Mouse (Mus musculus) liver, embryonic 14.5 days (tissue): ENCODE measurements at regions not wholly inside any gene's neighbourhood (a gene's known extent, or its start where the extent isn't known, plus 50 kb on each side); places are given as distances from the start of the nearest gene placed in this dataset.

Source experiments
- CTCF ChIP-seq: IDR thresholded peaks from 2 replicates; pipeline ENCODE4 v1.5.1; 2016; ENCODE audit warnings: antibody characterized with exemption, low read depth, control low read depth
- EP300 ChIP-seq: IDR thresholded peaks from 2 replicates; pipeline ENCODE4 v1.6.1; 2016; ENCODE audit warnings: antibody characterized with exemption, low read depth

DNA sequence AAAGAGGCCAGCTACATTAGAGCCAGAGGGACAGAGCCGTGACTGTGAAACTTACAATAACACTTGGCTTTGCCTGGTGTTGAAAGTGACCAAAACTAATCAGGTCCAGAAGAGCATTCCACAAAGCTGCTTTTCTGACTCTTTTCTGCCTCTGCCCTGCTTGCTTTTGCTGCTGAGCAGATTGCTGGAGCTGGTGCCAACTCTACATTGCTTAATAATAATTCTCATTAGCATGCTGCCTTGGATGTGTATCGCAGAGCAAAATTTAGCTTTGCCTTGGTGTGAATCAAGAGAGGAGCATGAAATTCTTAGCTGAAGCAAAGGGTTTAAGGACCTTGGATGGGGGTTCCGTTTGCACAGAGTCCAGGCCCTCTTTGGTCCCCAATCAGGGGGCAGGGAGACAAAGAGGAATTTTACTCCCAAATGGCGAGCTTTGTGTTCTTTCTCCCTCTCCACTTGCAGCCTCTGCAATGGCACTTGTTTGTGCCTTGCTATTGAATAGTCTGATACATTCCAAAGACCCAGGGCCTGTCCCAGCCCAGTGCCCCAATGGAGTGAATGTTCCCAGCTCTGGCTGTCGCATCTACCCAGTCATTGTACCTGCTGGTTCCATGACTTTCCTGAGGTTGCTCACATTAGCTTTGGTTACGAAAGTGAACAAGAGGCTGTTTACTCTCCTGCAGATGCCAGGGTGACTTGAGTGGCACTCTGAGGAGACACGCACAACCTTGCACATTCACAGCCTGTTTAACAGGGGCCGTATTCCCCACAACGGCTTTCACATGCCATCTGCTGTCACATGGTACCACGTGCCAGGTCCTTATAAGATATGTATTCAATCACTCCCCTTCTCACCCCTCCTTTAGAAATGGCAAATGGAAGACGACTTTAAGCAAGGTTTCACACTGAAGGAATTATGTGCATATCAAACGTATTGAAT is 76.9 kb upstream of the Rfx3 start:
- TF ChIP-seq CTCF: no peak
- no peak for TF ChIP-seq EP300
